Mouse (Mus musculus): Measurements from ENCODE around the gene Lrrc10b.

DNA sequence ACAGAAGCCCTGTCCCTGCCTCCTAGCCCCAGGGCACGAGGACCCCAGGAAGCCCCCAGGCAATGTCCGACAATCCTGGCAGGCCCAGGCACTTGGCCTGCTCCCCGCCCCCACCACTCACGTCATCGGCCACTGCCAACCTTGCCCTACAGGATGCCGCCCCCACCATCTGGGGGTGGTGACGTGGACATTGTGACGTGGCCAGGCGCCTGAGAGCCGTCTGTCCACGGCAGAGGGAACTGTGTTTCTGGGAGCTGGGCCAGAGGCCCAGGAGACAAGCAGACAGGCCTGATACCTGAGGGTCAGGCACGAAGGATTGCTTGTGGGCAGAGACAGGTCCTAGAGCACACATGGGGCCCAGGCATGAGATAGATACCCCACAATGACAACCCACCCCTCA lies 39.8 kb downstream of the Lrrc10b start:
- TF ChIP-seq CTCF (IDR thresholded peaks at IDR 0.05; ENCODE audit: extremely low read depth, insufficient read length, insufficient replicate concordance, low read depth, low read length), result no peak
- no peak for TF ChIP-seq POLR2A (IDR thresholded peaks at IDR 0.05; ENCODE audit: low read depth, low read length)
